Mouse (Mus musculus) midbrain, embryonic 14.5 days (tissue): ENCODE data around the gene Gemin7. TPM values are rescaled to one million over a fixed set of nuclear protein-coding genes. Genes with fewer than 3 reads are reported as not detected.

Experiments
- ATAC-seq: fragments of 200-750 bp; cut with Nextera tagmentation; 2 replicates; pipeline ENCODE4 v1.8.0; 2017; ENCODE audit warnings: moderate number of reproducible peaks, moderate library complexity; ENCODE audit not compliant: low FRiP score, low TSS enrichment
- DNase-seq: peaks from one replicate; pipeline ENCODE4 v3.0.0-alpha.2; 2015
- H3K27ac ChIP-seq: fragments of 300-500 bp; sonication (generic); replicated peaks from 2 replicates; pipeline ENCODE4 v1.5.1; 2014; ENCODE audit warnings: mild to moderate bottlenecking, low read depth, low read length, moderate library complexity
- H3K27me3 ChIP-seq: fragments of 300-500 bp; sonication (generic); 2 replicates; pipeline ENCODE4 v1.6.1; 2014; ENCODE audit warnings: low read length, control low read depth, mixed read lengths; ENCODE audit not compliant: control insufficient read depth, insufficient read depth
- H3K36me3 ChIP-seq: fragments of 300-500 bp; sonication (generic); 2 replicates; pipeline ENCODE4 v1.6.1; 2014; ENCODE audit warnings: low read length, control low read depth; ENCODE audit not compliant: control insufficient read depth, insufficient read depth
- H3K4me1 ChIP-seq: fragments of 300-500 bp; sonication (generic); 2 replicates; pipeline ENCODE4 v1.6.1; 2014; ENCODE audit warnings: mild to moderate bottlenecking, antibody characterized with exemption, low read length, control low read depth; ENCODE audit not compliant: control insufficient read depth, insufficient read depth
- H3K4me2 ChIP-seq: fragments of 300-500 bp; sonication (generic); 2 replicates; pipeline ENCODE4 v1.6.1; 2014; ENCODE audit warnings: mild to moderate bottlenecking, low read length, moderate library complexity
- H3K4me3 ChIP-seq: fragments of 300-500 bp; sonication (generic); replicated peaks from 2 replicates; pipeline ENCODE4 v1.5.1; 2014; ENCODE audit warnings: low read depth, low read length
- H3K9ac ChIP-seq: fragments of 300-500 bp; sonication (generic); replicated peaks from 2 replicates; pipeline ENCODE4 v1.6.1; 2014; ENCODE audit warnings: mild to moderate bottlenecking, low read length, moderate library complexity
- H3K9me3 ChIP-seq: fragments of 300-500 bp; sonication (generic); 2 replicates; pipeline ENCODE4 v1.6.1; 2016; ENCODE audit warnings: low read length, control low read depth, mixed read lengths; ENCODE audit not compliant: control insufficient read depth
- WGBS: fragments of 180-500 bp; shearing (Covaris S2); extraction: QIAGEN DNeasy Blood & Tissue Kit; methylation state at CpG from one replicate; pipeline ENCODE4 v1.1.7; 2014; 5-methylcytosine and 5-hydroxymethylcytosine counted together
- polyA plus RNA-seq: library from polyadenylated mRNA; unstranded; fragments of >200 nt; fragmentation: Nextera tagmentation; extraction: Ambion mirVana; gene quantifications from 2 replicates; pipeline ENCODE4 v1.2.1, GENCODE M21; 2014

Gemin7 gene
- 140 and 154 TPM in 2 replicates for polyA plus RNA-seq

- Histone ChIP-seq H3K36me3 (peaks cover 26% of the 10 kb centered on the region), H3K4me3 (peak within 1 kb of the TSS; percentile 27), H3K4me1 (peaks cover 13% of the 10 kb centered on the region), H3K27me3 (peaks cover 35% of the 10 kb centered on the region), H3K4me2 (peak within 1 kb of the TSS; percentile 44), H3K9me3 (no peaks in the 10 kb centered on the region), H3K27ac (no peak within 1 kb of the TSS), H3K9ac (0 out of 2 replicates have a peak within 1 kb of the TSS, but pooled peaks have one; percentile 16)
- ATAC-seq (no peak), DNase-seq (no peak)
- under 1% methylated on average over 56 of the region's 56 CpGs for WGBS
These were observed at the start of gene Gemin7, which contains the start of gene Zfp296 for GRCm38 (mm10) chr7:19577141-19577852. Gemin7 (minus strand) TSS chr7:19577595. Zfp296 (plus strand) TSS chr7:19577287.

GRCm38 (mm10) chr7:19623433-19623832 lies 46.0 kb upstream of the Gemin7 start:
- Histone ChIP-seq H3K27me3 (no peaks in the 10 kb centered on the region), H3K36me3 (no peaks in the 10 kb centered on the region), H3K27ac (no peak overlapping the region), H3K4me2 (no peak overlapping the region), H3K4me3 (no peak overlapping the region), H3K4me1 (no peaks in the 10 kb centered on the region; the same call in 1 of the 2 replicates), H3K9me3 (no peaks in the 10 kb centered on the region), H3K9ac (no peak overlapping the region)
- 82% methylated on average over 2 of the region's 2 CpGs for WGBS
- ATAC-seq: no peak
- DNase-seq: no peak

GRCm38 (mm10) chr7:19622241-19622640 lies 44.8 kb upstream of the Gemin7 start:
- DNase-seq (no peak), ATAC-seq (no peak)
- Histone ChIP-seq H3K27me3 (no peaks in the 10 kb centered on the region), H3K4me1 (no peaks in the 10 kb centered on the region), H3K9ac (no peak overlapping the region), H3K36me3 (no peaks in the 10 kb centered on the region), H3K4me3 (no peak overlapping the region), H3K9me3 (no peaks in the 10 kb centered on the region), H3K27ac (no peak overlapping the region), H3K4me2 (no peak overlapping the region)
- WGBS: 45% methylated on average over 6 of the region's 6 CpGs

- Histone ChIP-seq H3K4me3 (no peak overlapping the region), H3K4me1 (no peaks in the 10 kb centered on the region), H3K27me3 (no peaks in the 10 kb centered on the region), H3K27ac (no peak overlapping the region), H3K9ac (no peak overlapping the region), H3K4me2 (no peak overlapping the region), H3K36me3 (no peaks in the 10 kb centered on the region), H3K9me3 (no peaks in the 10 kb centered on the region)
- WGBS: 86% methylated on average over 7 of the region's 7 CpGs
- ATAC-seq: no peak
- no peak for DNase-seq
These were observed 43.4 kb upstream of the Gemin7 start for GRCm38 (mm10) chr7:19620811-19621210.

- H3K4me3 ChIP-seq: peak overlapping the region; percentile 17
- no peaks in the 10 kb centered on the region for H3K27me3 ChIP-seq
- 5% methylated on average over 35 of the region's 35 CpGs for WGBS
- no peaks in the 10 kb centered on the region for H3K36me3 ChIP-seq
- H3K9me3 ChIP-seq: no peaks in the 10 kb centered on the region
- peak overlapping the region; percentile 24; the same call in 1 of the 2 replicates for H3K9ac ChIP-seq
- no peaks in the 10 kb centered on the region for H3K4me1 ChIP-seq
- ATAC-seq: peak; percentile 79
- peak overlapping the region; percentile 45 for H3K4me2 ChIP-seq
- peak overlapping the region; percentile 20; the same call in 1 of the 2 replicates for H3K27ac ChIP-seq
- DNase-seq: peak; percentile 94
These were observed 41.8 kb upstream of the Gemin7 start for GRCm38 (mm10) chr7:19619004-19619801.

- Histone ChIP-seq H3K4me3 (no peak overlapping the region), H3K4me2 (no peak overlapping the region), H3K27me3 (no peaks in the 10 kb centered on the region), H3K36me3 (peaks cover 2% of the 10 kb centered on the region; the same call in 1 of the 2 replicates), H3K9ac (no peak overlapping the region), H3K27ac (no peak overlapping the region), H3K4me1 (no peaks in the 10 kb centered on the region), H3K9me3 (no peaks in the 10 kb centered on the region)
- WGBS: 91% methylated on average over 12 of the region's 12 CpGs
- ATAC-seq: no peak
- no peak for DNase-seq
These were observed 37.7 kb upstream of the Gemin7 start for GRCm38 (mm10) chr7:19615036-19615577.

GRCm38 (mm10) chr7:19610969-19611368 lies 33.6 kb upstream of the Gemin7 start:
- DNase-seq: no peak
- ATAC-seq: no peak
- H3K36me3 ChIP-seq: peaks cover 2% of the 10 kb centered on the region; the same call in 1 of the 2 replicates
- no peak overlapping the region for H3K4me3 ChIP-seq
- WGBS: 77% methylated on average over 5 of the region's 5 CpGs
- no peak overlapping the region for H3K9ac ChIP-seq
- H3K9me3 ChIP-seq: no peaks in the 10 kb centered on the region
- no peaks in the 10 kb centered on the region for H3K4me1 ChIP-seq
- no peak overlapping the region for H3K27ac ChIP-seq
- no peak overlapping the region for H3K4me2 ChIP-seq
- no peaks in the 10 kb centered on the region for H3K27me3 ChIP-seq

GRCm38 (mm10) chr7:19609641-19610332 lies 32.4 kb upstream of the Gemin7 start:
- WGBS: 93% methylated on average over 12 of the region's 12 CpGs
- Histone ChIP-seq H3K9me3 (no peaks in the 10 kb centered on the region), H3K27me3 (no peaks in the 10 kb centered on the region), H3K4me2 (no peak overlapping the region), H3K36me3 (peaks cover 2% of the 10 kb centered on the region; the same call in 1 of the 2 replicates), H3K4me1 (no peaks in the 10 kb centered on the region), H3K27ac (no peak overlapping the region), H3K9ac (no peak overlapping the region), H3K4me3 (no peak overlapping the region)
- DNase-seq (no peak), ATAC-seq (no peak)
